ENCODE assay signal across 8 mouse cellular contexts in genomic region chr1:60409168-60409828, GRCm38 (mm10). TPM values are rescaled to one million over a fixed set of nuclear protein-coding genes. Genes with fewer than 3 reads are reported as not detected.
DNase-seq lines count a peak whose midpoint lies in the region; ATAC-seq lines count a peak whose summit lies in the region.

Abi2 (plus strand) TSS chr1:60409619.

- H3K9me3 ChIP-seq in hindbrain, embryonic 11.5 days (ENCODE audit: control insufficient read depth, low read length), result no peaks in the 10 kb centered on the region
- H3K9me3 ChIP-seq in lung, embryonic 16.5 days (ENCODE audit: control insufficient read depth, low read length), result no peaks in the 10 kb centered on the region

- 0% methylated on average over 9 of the region's 69 CpGs for WGBS in hindbrain, embryonic 11.5 days
- 0% methylated on average over 27 of the region's 69 CpGs for WGBS in lung, embryonic 16.5 days

- H3K4me3 ChIP-seq in hindbrain, embryonic 11.5 days (ENCODE audit: low read depth, low read length), result peak within 1 kb of the TSS; percentile 70
- peak within 1 kb of the TSS; percentile 95 for H3K4me3 ChIP-seq in lung, embryonic 16.5 days (ENCODE audit: low read length)

- peak; percentile 97 for DNase-seq in Muller cell, postnatal 12 days (ENCODE audit: inconsistent ontology term)
- peak; percentile 91 for DNase-seq in cerebellum, adult 9-10 months
- peak; percentile 70 to 90 for DNase-seq in frontal cortex, adult 2 months (ENCODE audit: extremely low spot score in 1 of 2, low spot score in 1 of 2)
- peak; percentile 99 for DNase-seq in hindbrain, embryonic 11.5 days (ENCODE audit: low spot score)
- peak; percentile 92 for DNase-seq in layer of hippocampus, adult 9-11 months
- peak; percentile 78 for DNase-seq in ovary, postnatal 10 days (ENCODE audit: low spot score)
- DNase-seq in thymus, postnatal 10 days (ENCODE audit: low spot score in 2 of 2), result peak; percentile 62 to 80

- H3K27ac ChIP-seq in hindbrain, embryonic 11.5 days (ENCODE audit: low read depth, low read length), result peak within 1 kb of the TSS; percentile 98
- peak within 1 kb of the TSS; percentile 91 for H3K27ac ChIP-seq in lung, embryonic 16.5 days (ENCODE audit: low read length)

- no peaks in the 10 kb centered on the region for H3K4me1 ChIP-seq in hindbrain, embryonic 11.5 days (replicated peaks; ENCODE audit: control insufficient read depth, insufficient read depth, low read length)
- H3K4me1 ChIP-seq in lung, embryonic 16.5 days (replicated peaks; ENCODE audit: control insufficient read depth, insufficient read depth, low read length), result peaks cover 8% of the 10 kb centered on the region

- no peaks in the 10 kb centered on the region for H3K27me3 ChIP-seq in hindbrain, embryonic 11.5 days (ENCODE audit: control insufficient read depth, insufficient read depth, low read length)
- no peaks in the 10 kb centered on the region for H3K27me3 ChIP-seq in lung, embryonic 16.5 days (ENCODE audit: control insufficient read depth, insufficient read depth, low read depth, low read length)

- peak within 1 kb of the TSS; percentile 95 for H3K9ac ChIP-seq in hindbrain, embryonic 11.5 days (ENCODE audit: low read depth, low read length)
- peak within 1 kb of the TSS; percentile 94 for H3K9ac ChIP-seq in lung, embryonic 16.5 days (ENCODE audit: low read length)

- H3K36me3 ChIP-seq in hindbrain, embryonic 11.5 days (ENCODE audit: control insufficient read depth, insufficient read depth, low read length), result no peaks in the 10 kb centered on the region
- H3K36me3 ChIP-seq in lung, embryonic 16.5 days (ENCODE audit: control insufficient read depth, insufficient read depth, low read length), result no peaks in the 10 kb centered on the region

- peak; percentile 96 for ATAC-seq in hindbrain, embryonic 11.5 days (ENCODE audit: low FRiP score)
- peak; percentile 95 for ATAC-seq in lung, embryonic 16.5 days (ENCODE audit: low read depth)

- peak within 1 kb of the TSS; percentile 55 for H3K4me2 ChIP-seq in hindbrain, embryonic 11.5 days (replicated peaks; ENCODE audit: low read depth, low read length)
- H3K4me2 ChIP-seq in lung, embryonic 16.5 days (ENCODE audit: low read depth, low read length), result peak within 1 kb of the TSS; percentile 60

RNA-seq across cellular contexts. Expression of gene Abi2, which starts in this region (rescaled TPM):
- polyA plus RNA-seq in frontal cortex, adult 2 months (2012; rRNA removed), result 116 and 122 TPM in 2 replicates
- polyA plus RNA-seq in hindbrain, embryonic 11.5 days (2014; fragmentation: Nextera tagmentation; extraction: Ambion mirVana), result 60.0 and 60.5 TPM in 2 replicates
- polyA plus RNA-seq in lung, embryonic 16.5 days (2015; fragmentation: Nextera tagmentation; extraction: Ambion mirVana), result 21.6 and 24.3 TPM in 2 replicates

Comparison
In these comparisons a context has a peak if more than half of its experiments do, and no peak if none do; other contexts are left out.
1. Peak in every context shown above with its lines: DNase-seq, ATAC-seq, H3K4me3 ChIP-seq and H3K27ac ChIP-seq.